Mouse (Mus musculus) midbrain, embryonic 16.5 days (tissue): ENCODE measurements around the gene Rps24. TPM values are rescaled to one million over a fixed set of nuclear protein-coding genes. Genes with fewer than 3 reads are reported as not detected.

Experiments
- ATAC-seq: fragments of 200-750 bp; cut with Nextera tagmentation; 2 replicates; pipeline ENCODE4 v1.8.0; 2017; ENCODE audit warnings: moderate TSS enrichment
- H3K27ac ChIP-seq: fragments of 300-500 bp; sonication (generic); 2 replicates; pipeline ENCODE4 v1.5.1; 2014; ENCODE audit warnings: mild to moderate bottlenecking, low read length, mixed read lengths
- H3K27me3 ChIP-seq: fragments of 300-500 bp; sonication (generic); 2 replicates; pipeline ENCODE4 v1.6.1; 2014; ENCODE audit warnings: low read depth, low read length, mixed read lengths; ENCODE audit not compliant: control insufficient read depth, insufficient read depth
- H3K36me3 ChIP-seq: fragments of 300-500 bp; sonication (generic); 2 replicates; pipeline ENCODE4 v1.6.1; 2014; ENCODE audit warnings: mild to moderate bottlenecking, low read length, moderate library complexity, mixed read lengths; ENCODE audit not compliant: control insufficient read depth, insufficient read depth
- H3K4me1 ChIP-seq: fragments of 300-500 bp; sonication (generic); 2 replicates; pipeline ENCODE4 v1.6.1; 2014; ENCODE audit warnings: mild to moderate bottlenecking, low read length, mixed read lengths; ENCODE audit not compliant: control insufficient read depth, insufficient read depth
- H3K4me2 ChIP-seq: fragments of 300-500 bp; sonication (generic); 2 replicates; pipeline ENCODE4 v1.6.1; 2014; ENCODE audit warnings: mild to moderate bottlenecking, low read length, mixed read lengths
- H3K4me3 ChIP-seq: fragments of 300-500 bp; sonication (generic); 2 replicates; pipeline ENCODE4 v1.5.1; 2014; ENCODE audit warnings: low read depth, mild to moderate bottlenecking, low read length, moderate library complexity, mixed read lengths
- H3K9ac ChIP-seq: fragments of 300-500 bp; sonication (generic); 2 replicates; pipeline ENCODE4 v1.6.1; 2014; ENCODE audit warnings: low read depth, low read length, mixed read lengths
- H3K9me3 ChIP-seq: fragments of 300-500 bp; sonication (generic); replicated peaks from 2 replicates; pipeline ENCODE4 v1.6.1; 2014; ENCODE audit warnings: mild to moderate bottlenecking, low read length, mixed read lengths; ENCODE audit not compliant: control insufficient read depth, poor library complexity, severe bottlenecking
- WGBS: fragments of 180-500 bp; shearing (Covaris S2); extraction: QIAGEN DNeasy Blood & Tissue Kit; methylation state at CpG from one replicate; pipeline ENCODE4 v1.1.7; 2014; 5-methylcytosine and 5-hydroxymethylcytosine counted together
- polyA plus RNA-seq: library from polyadenylated mRNA; unstranded; fragments of >200 nt; fragmentation: Nextera tagmentation; extraction: Ambion mirVana; gene quantifications from 2 replicates; pipeline ENCODE4 v1.2.1, GENCODE M21; 2015

Rps24 gene
- polyA plus RNA-seq, 1 experiment from 2014 or later: 498 TPM

DNA sequence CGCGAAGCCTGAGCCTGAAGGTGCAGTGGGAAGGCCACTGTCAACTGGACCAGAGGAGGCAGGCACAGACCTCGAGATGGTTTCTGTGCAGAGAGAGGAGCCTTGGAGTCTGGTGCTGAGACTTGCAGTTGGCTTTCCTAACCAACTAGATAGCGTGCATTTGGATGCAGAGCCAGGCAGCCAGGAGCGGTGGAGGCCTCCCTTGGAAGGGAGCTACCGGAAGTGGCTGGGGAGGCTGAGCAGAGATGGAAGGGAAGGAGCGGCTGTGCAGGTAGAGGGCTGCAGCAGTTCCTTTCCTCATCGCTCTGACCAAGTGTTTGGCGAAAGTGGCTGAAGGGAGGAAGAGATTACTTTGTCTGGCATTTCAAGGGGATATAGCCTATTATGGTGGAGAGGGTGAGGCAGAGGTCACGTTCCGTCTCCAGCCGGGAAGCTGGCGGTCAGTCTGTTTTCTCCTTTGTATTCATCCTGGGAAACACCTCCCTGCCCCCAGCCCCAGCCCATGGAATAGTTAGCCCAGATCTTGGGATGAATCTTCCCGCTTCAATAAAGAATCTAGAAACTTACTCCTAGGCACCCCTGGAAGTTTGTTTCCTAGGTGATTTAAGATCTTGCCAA, 20.6 kb downstream of the Rps24 start:
- Histone ChIP-seq H3K27ac (no peak overlapping the region), H3K36me3 (no peaks in the 10 kb centered on the region), H3K27me3 (no peaks in the 10 kb centered on the region), H3K4me1 (peaks cover 12% of the 10 kb centered on the region), H3K4me3 (no peak overlapping the region), H3K4me2 (no peak overlapping the region), H3K9me3 (peaks cover 4% of the 10 kb centered on the region; the same call in 1 of the 2 replicates), H3K9ac (no peak overlapping the region)
- WGBS: 26% methylated on average over 14 of the region's 14 CpGs
- ATAC-seq: no peak

DNA sequence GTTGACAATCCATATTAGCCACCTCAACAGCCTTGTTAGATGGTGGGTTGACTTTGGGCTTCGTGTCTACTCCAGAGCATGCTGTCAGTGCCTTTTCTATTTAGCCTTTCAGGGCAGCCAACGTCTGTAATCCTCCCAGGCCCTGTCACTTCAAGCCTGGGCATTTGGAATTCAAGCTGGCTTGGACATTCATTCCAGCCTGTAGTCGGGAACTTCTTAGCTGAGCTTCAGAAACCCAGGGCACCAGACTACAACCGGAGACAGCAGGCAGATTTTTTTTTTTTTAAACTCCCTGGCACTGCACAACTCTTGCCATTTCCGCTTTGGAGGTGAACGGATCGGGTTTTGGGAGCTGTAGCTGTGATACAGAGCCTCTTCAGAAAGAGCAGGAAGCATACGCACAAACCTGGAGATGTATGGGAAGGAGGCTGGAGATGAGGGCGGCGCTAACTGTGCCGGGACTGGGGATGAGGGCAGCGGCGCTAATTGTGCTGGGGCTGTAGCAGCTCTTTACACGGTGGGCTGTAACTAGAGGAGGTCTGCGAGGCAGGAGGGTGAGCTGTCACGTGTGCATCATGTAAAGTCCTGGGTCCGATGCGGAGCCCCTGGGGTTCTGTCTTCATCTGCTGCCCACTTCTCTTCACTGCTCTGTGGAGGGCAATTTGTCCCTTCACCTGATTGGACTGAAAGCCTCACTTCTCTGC, 21.3 kb downstream of the Rps24 start:
- no peak overlapping the region; the same call in 1 of the 2 replicates for H3K9ac ChIP-seq
- peak overlapping the region; percentile 39 for H3K4me2 ChIP-seq
- H3K9me3 ChIP-seq: peaks cover 4% of the 10 kb centered on the region; the same call in 1 of the 2 replicates
- no peaks in the 10 kb centered on the region for H3K36me3 ChIP-seq
- H3K27ac ChIP-seq: 0 out of 2 replicates have a peak overlapping the region, but pooled peaks have one; percentile 24
- ATAC-seq: no peak; the same call in 1 of the 2 replicates
- H3K4me1 ChIP-seq: peaks cover 12% of the 10 kb centered on the region
- H3K4me3 ChIP-seq: no peak overlapping the region
- 8% methylated on average over 18 of the region's 18 CpGs for WGBS
- no peaks in the 10 kb centered on the region for H3K27me3 ChIP-seq

DNA sequence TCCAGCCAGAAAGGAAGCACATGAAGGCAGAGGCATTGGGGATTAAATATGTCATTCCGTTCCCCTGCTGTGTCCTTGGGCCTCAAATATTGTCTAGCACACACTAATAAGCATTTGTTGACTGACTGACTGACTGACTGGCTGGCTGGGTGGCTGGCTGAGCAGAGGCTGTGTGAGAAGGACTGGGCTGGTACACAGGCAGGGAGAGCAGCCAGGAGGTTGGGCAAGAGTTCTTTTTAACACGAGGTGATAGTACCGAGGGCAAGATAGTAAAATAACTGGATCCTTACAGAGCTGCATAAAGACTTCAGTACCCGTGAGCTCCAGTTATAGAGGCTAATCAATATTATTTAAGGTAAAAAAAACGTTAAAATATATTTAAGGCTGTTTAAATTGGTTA, 22.6 kb downstream of the Rps24 start:
- Histone ChIP-seq H3K27ac (no peak overlapping the region), H3K9ac (no peak overlapping the region), H3K4me2 (no peak overlapping the region), H3K36me3 (no peaks in the 10 kb centered on the region), H3K4me3 (no peak overlapping the region), H3K4me1 (peaks cover 12% of the 10 kb centered on the region), H3K27me3 (no peaks in the 10 kb centered on the region), H3K9me3 (peaks cover 4% of the 10 kb centered on the region; the same call in 1 of the 2 replicates)
- 56% methylated on average over 5 of the region's 5 CpGs for WGBS
- no peak for ATAC-seq

DNA sequence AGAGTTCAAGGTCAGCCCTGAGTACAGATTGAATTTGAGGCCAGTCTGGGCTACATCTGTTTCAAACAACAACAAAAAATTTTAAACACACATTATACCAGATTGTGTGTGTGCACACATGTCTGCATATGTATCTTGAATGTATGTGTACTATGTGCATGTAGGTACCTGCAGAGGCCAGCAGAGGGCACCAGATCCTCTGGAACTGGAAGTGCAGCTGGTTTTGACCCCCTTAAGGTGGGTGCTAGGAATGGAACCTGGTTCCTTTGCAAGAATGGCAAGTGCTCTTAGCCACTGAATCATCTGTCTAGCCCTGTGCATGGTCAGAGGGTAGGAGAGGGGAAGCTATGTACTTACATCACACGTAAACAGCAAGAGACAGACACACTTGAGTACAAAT, 23.3 kb downstream of the Rps24 start:
- no peak overlapping the region for H3K27ac ChIP-seq
- 100% methylated on average over 1 of the region's 1 CpGs for WGBS
- H3K4me1 ChIP-seq: peaks cover 12% of the 10 kb centered on the region
- no peak overlapping the region for H3K4me3 ChIP-seq
- no peaks in the 10 kb centered on the region for H3K36me3 ChIP-seq
- no peak overlapping the region for H3K4me2 ChIP-seq
- no peak overlapping the region for H3K9ac ChIP-seq
- H3K27me3 ChIP-seq: no peaks in the 10 kb centered on the region
- ATAC-seq: no peak
- peaks cover 4% of the 10 kb centered on the region; the same call in 1 of the 2 replicates for H3K9me3 ChIP-seq

DNA sequence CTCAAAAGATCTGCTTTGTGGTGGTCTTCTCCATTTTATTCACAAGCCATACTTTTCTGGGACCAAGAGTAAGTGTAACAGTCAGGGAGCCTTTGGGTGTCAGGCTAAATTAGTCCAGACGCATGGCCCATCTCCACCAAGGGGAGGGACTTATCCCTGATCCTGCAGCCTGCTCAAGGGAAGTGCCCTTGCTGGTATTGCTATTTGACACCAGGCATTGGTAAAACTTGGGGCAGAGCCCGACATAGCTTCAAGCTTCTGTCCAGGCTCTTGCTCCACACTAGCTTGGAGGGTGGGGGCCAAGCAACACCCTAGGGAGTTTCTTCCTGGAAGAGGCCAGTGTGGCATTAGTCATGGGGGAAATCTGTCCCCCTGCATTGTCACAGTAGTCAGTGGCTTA, 23.8 kb downstream of the Rps24 start:
- no peak overlapping the region for H3K4me3 ChIP-seq
- no peak overlapping the region for H3K27ac ChIP-seq
- H3K27me3 ChIP-seq: no peaks in the 10 kb centered on the region
- peaks cover 12% of the 10 kb centered on the region for H3K4me1 ChIP-seq
- no peaks in the 10 kb centered on the region for H3K36me3 ChIP-seq
- peaks cover 4% of the 10 kb centered on the region; the same call in 1 of the 2 replicates for H3K9me3 ChIP-seq
- WGBS: 98% methylated on average over 2 of the region's 2 CpGs
- no peak overlapping the region for H3K4me2 ChIP-seq
- ATAC-seq: no peak
- no peak overlapping the region for H3K9ac ChIP-seq

DNA sequence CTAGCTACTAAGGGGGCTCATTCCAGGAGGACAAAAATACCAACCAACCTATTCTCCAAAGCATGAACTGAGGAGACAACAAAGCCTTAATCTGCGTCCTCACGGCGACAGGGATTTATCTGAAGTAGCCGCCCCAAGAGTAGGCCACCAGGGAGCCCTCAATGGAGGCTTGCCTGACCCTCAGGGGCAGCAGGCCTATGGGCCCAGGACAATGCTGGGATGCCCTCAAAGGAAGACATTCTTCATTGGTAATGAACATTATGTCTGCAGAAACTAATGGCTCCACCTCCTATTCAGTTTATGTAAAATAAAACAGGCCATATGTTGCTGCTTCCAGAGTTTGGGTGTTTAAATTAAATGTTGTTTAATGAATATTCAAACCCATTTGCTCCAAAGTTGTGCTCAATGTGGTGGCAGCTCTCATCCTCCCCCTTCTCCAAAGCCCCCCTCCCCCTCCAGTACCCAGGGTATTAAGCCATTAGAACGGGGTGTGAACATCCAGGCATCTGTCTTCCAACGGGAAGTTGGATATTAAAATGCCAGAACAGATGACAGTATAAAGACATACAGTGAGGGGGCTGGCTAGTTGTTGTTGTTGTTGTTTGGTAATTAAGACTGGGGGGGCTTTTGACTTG, 25.7 kb downstream of the Rps24 start:
- no peak overlapping the region for H3K4me3 ChIP-seq
- ATAC-seq: no peak
- no peak overlapping the region for H3K4me2 ChIP-seq
- 34% methylated on average over 6 of the region's 6 CpGs for WGBS
- H3K36me3 ChIP-seq: no peaks in the 10 kb centered on the region
- no peak overlapping the region; the same call in 1 of the 2 replicates for H3K27ac ChIP-seq
- H3K9me3 ChIP-seq: peaks cover 4% of the 10 kb centered on the region; the same call in 1 of the 2 replicates
- no peaks in the 10 kb centered on the region for H3K27me3 ChIP-seq
- no peak overlapping the region for H3K9ac ChIP-seq
- peaks cover 7% of the 10 kb centered on the region for H3K4me1 ChIP-seq

DNA sequence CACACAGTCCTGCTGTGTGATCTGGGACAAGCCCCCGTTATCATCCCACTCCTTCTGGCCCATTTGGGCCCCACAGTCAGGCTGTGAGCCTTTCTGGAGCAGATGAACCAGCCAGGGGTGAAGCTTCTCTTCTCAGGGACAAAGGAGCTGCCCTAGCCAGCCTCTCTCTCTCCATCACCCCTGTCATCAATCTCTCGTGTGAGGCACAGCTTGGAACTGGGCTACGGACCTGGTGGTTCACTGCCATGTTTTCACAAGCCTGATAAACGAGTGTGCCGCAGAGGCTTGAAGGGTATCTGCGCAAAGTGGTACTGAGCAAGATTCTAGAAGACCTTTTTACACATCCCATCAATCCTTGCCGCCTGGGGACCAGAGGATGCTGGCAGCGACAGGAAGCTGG, 34.7 kb downstream of the Rps24 start:
- H3K27me3 ChIP-seq: no peaks in the 10 kb centered on the region
- WGBS: 86% methylated on average over 8 of the region's 8 CpGs
- no peak for ATAC-seq
- peaks cover 13% of the 10 kb centered on the region for H3K4me1 ChIP-seq
- H3K9me3 ChIP-seq: no peaks in the 10 kb centered on the region
- no peak overlapping the region for H3K27ac ChIP-seq
- no peaks in the 10 kb centered on the region for H3K36me3 ChIP-seq
- H3K4me2 ChIP-seq: no peak overlapping the region
- H3K4me3 ChIP-seq: no peak overlapping the region
- no peak overlapping the region for H3K9ac ChIP-seq

DNA sequence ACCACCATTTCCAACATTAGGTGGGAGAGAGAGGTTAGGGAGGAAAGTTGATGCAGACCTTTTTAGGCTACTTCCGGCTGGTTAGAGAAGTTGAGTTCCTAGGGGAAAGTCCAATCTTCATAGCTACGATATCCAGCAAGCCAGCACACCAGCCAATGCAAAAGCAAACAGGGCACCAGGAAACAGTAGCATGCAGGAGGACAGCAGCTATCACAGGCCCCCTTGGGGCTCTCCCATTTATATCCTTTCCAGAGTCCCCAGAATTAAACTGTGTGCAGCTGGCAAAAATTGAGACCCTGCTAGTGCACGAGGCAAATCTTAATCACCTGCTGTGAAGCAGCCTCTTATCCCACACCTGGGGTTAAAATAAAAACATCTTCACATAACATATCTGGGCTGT, 38.2 kb downstream of the Rps24 start:
- WGBS: 57% methylated on average over 3 of the region's 3 CpGs
- ATAC-seq: no peak
- Histone ChIP-seq H3K27ac (peak overlapping the region; percentile 68), H3K9me3 (no peaks in the 10 kb centered on the region), H3K27me3 (no peaks in the 10 kb centered on the region), H3K36me3 (no peaks in the 10 kb centered on the region), H3K4me1 (peaks cover 18% of the 10 kb centered on the region), H3K4me3 (no peak overlapping the region), H3K4me2 (no peak overlapping the region), H3K9ac (no peak overlapping the region)
